Mouse (Mus musculus) spleen, adult 18-20 months (tissue): Measurements from ENCODE around the gene Troap.
A peak's percentile ranks its signal among the peaks of the same experiment; 100 is the strongest.

Experiments used
- DNase-seq, 2 experiments: peaks; one replicate each; pipeline ENCODE4 v3.0.0; 2022; ENCODE audit warnings: mixed read lengths in 2 of 2

Troap gene

GRCm38 (mm10) chr15:99115065-99115423, 40.7 kb downstream of the Troap start:
- DNase-seq, result no peak

- DNase-seq, result no peak
Measured at GRCm38 (mm10) chr15:99116539-99116938, 42.2 kb downstream of the Troap start.

- DNase-seq, result no peak
Measured at GRCm38 (mm10) chr15:99120814-99121213, 46.4 kb downstream of the Troap start.

- no peak for DNase-seq
Measured at GRCm38 (mm10) chr15:99122642-99123041, 48.3 kb downstream of the Troap start.

GRCm38 (mm10) chr15:99125711-99126080, 51.3 kb downstream of the Troap start, which contains the start of gene Spats2:
Gene Spats2 (plus strand): TSS chr15:99125916.
- no peak for DNase-seq

GRCm38 (mm10) chr15:99126081-99126815, 51.9 kb downstream of the Troap start:
- peak; percentile 8 to 31 for DNase-seq

- no peak for DNase-seq
Measured at GRCm38 (mm10) chr15:99126816-99127365, 52.5 kb downstream of the Troap start.

- no peak for DNase-seq
Measured at GRCm38 (mm10) chr15:99127851-99128522, 53.6 kb downstream of the Troap start.

- no peak for DNase-seq
Measured at GRCm38 (mm10) chr15:99129441-99129840, 55.1 kb downstream of the Troap start.

- DNase-seq, result no peak
Measured at GRCm38 (mm10) chr15:99129956-99130910, 55.9 kb downstream of the Troap start.
